Mouse (Mus musculus): ENCODE measurements at regions not wholly inside any gene's neighbourhood (a gene's known extent, or its start where the extent isn't known, plus 50 kb on each side); places are given as distances from the start of the nearest gene placed in this dataset.

- H3K27ac ChIP-seq (ENCODE audit: insufficient read depth, low read length), result no peak overlapping the region
- no peaks in the 10 kb centered on the region for H3K36me3 ChIP-seq (ENCODE audit: control insufficient read depth, insufficient read depth, low read length)
- DNase-seq (ENCODE audit: low read depth in 1 of 2, low spot score in 2 of 2), result no peak
- H3K27me3 ChIP-seq (ENCODE audit: control insufficient read depth, insufficient read depth, low read length), result no peaks in the 10 kb centered on the region
- H3K4me1 ChIP-seq (ENCODE audit: control insufficient read depth, insufficient read depth, insufficient read length), result no peaks in the 10 kb centered on the region
- TF ChIP-seq CTCF (IDR thresholded peaks at IDR 0.05; ENCODE audit: extremely low read depth, insufficient read depth, insufficient read length, insufficient replicate concordance) (no peak), POLR2A (IDR thresholded peaks at IDR 0.05; ENCODE audit: low read depth, low read length) (no peak)
- WGBS, result 88% methylated on average over 20 of the region's 20 CpGs
- H3K4me3 ChIP-seq (ENCODE audit: extremely low read depth, insufficient read depth, insufficient read length), result no peak overlapping the region
These were observed 60.9 kb upstream of the Ppp2r5c start for GRCm38 (mm10) chr12:110385801-110386599.

GRCm38 (mm10) chr12:110387056-110387455 is 59.9 kb upstream of the Ppp2r5c start:
- Histone ChIP-seq H3K4me3 (ENCODE audit: extremely low read depth, insufficient read depth, insufficient read length) (no peak overlapping the region), H3K36me3 (ENCODE audit: control insufficient read depth, insufficient read depth, low read length) (no peaks in the 10 kb centered on the region), H3K27ac (ENCODE audit: insufficient read depth, low read length) (no peak overlapping the region), H3K4me1 (ENCODE audit: control insufficient read depth, insufficient read depth, insufficient read length) (no peaks in the 10 kb centered on the region), H3K27me3 (ENCODE audit: control insufficient read depth, insufficient read depth, low read length) (no peaks in the 10 kb centered on the region)
- TF ChIP-seq POLR2A (IDR thresholded peaks at IDR 0.05; ENCODE audit: low read depth, low read length), result no peak
- TF ChIP-seq CTCF (IDR thresholded peaks at IDR 0.05; ENCODE audit: extremely low read depth, insufficient read depth, insufficient read length, insufficient replicate concordance), result no peak
- WGBS, result 87% methylated on average over 11 of the region's 11 CpGs
- no peak for DNase-seq (ENCODE audit: low read depth in 1 of 2, low spot score in 2 of 2)

GRCm38 (mm10) chr12:110387567-110387966 is 59.4 kb upstream of the Ppp2r5c start:
- Histone ChIP-seq H3K36me3 (ENCODE audit: control insufficient read depth, insufficient read depth, low read length) (no peaks in the 10 kb centered on the region), H3K4me3 (ENCODE audit: extremely low read depth, insufficient read depth, insufficient read length) (no peak overlapping the region), H3K4me1 (ENCODE audit: control insufficient read depth, insufficient read depth, insufficient read length) (no peaks in the 10 kb centered on the region), H3K27ac (ENCODE audit: insufficient read depth, low read length) (no peak overlapping the region), H3K27me3 (ENCODE audit: control insufficient read depth, insufficient read depth, low read length) (no peaks in the 10 kb centered on the region)
- TF ChIP-seq POLR2A (IDR thresholded peaks at IDR 0.05; ENCODE audit: low read depth, low read length) (no peak), CTCF (IDR thresholded peaks at IDR 0.05; ENCODE audit: extremely low read depth, insufficient read depth, insufficient read length, insufficient replicate concordance) (no peak)
- WGBS, result 78% methylated on average over 4 of the region's 4 CpGs
- DNase-seq (ENCODE audit: low read depth in 1 of 2, low spot score in 2 of 2), result no peak

GRCm38 (mm10) chr12:110389439-110389838 is 57.5 kb upstream of the Ppp2r5c start:
- Histone ChIP-seq H3K36me3 (ENCODE audit: control insufficient read depth, insufficient read depth, low read length) (no peaks in the 10 kb centered on the region), H3K4me1 (ENCODE audit: control insufficient read depth, insufficient read depth, insufficient read length) (no peaks in the 10 kb centered on the region), H3K27me3 (ENCODE audit: control insufficient read depth, insufficient read depth, low read length) (no peaks in the 10 kb centered on the region), H3K4me3 (ENCODE audit: extremely low read depth, insufficient read depth, insufficient read length) (no peak overlapping the region), H3K27ac (ENCODE audit: insufficient read depth, low read length) (no peak overlapping the region)
- 72% methylated on average over 12 of the region's 12 CpGs for WGBS
- no peak for TF ChIP-seq CTCF (IDR thresholded peaks at IDR 0.05; ENCODE audit: extremely low read depth, insufficient read depth, insufficient read length, insufficient replicate concordance)
- no peak for TF ChIP-seq POLR2A (IDR thresholded peaks at IDR 0.05; ENCODE audit: low read depth, low read length)
- DNase-seq (ENCODE audit: low read depth in 1 of 2, low spot score in 2 of 2), result no peak

- Histone ChIP-seq H3K27me3 (ENCODE audit: control insufficient read depth, insufficient read depth, low read length) (no peaks in the 10 kb centered on the region), H3K4me1 (ENCODE audit: control insufficient read depth, insufficient read depth, insufficient read length) (no peaks in the 10 kb centered on the region), H3K36me3 (ENCODE audit: control insufficient read depth, insufficient read depth, low read length) (no peaks in the 10 kb centered on the region), H3K4me3 (ENCODE audit: extremely low read depth, insufficient read depth, insufficient read length) (no peak overlapping the region), H3K27ac (ENCODE audit: insufficient read depth, low read length) (no peak overlapping the region)
- WGBS, result 86% methylated on average over 8 of the region's 8 CpGs
- DNase-seq (ENCODE audit: low read depth in 1 of 2, low spot score in 2 of 2), result no peak
- TF ChIP-seq CTCF (IDR thresholded peaks at IDR 0.05; ENCODE audit: extremely low read depth, insufficient read depth, insufficient read length, insufficient replicate concordance) (no peak), POLR2A (IDR thresholded peaks at IDR 0.05; ENCODE audit: low read depth, low read length) (no peak)
These were observed 55.5 kb upstream of the Ppp2r5c start for GRCm38 (mm10) chr12:110391464-110391863.

GRCm38 (mm10) chr12:110393555-110393954 is 53.4 kb upstream of the Ppp2r5c start:
- H3K36me3 ChIP-seq (ENCODE audit: control insufficient read depth, insufficient read depth, low read length), result no peaks in the 10 kb centered on the region
- no peaks in the 10 kb centered on the region for H3K27me3 ChIP-seq (ENCODE audit: control insufficient read depth, insufficient read depth, low read length)
- no peak overlapping the region for H3K4me3 ChIP-seq (ENCODE audit: extremely low read depth, insufficient read depth, insufficient read length)
- no peak overlapping the region for H3K27ac ChIP-seq (ENCODE audit: insufficient read depth, low read length)
- TF ChIP-seq CTCF (IDR thresholded peaks at IDR 0.05; ENCODE audit: extremely low read depth, insufficient read depth, insufficient read length, insufficient replicate concordance) (no peak), POLR2A (IDR thresholded peaks at IDR 0.05; ENCODE audit: low read depth, low read length) (no peak)
- 32% methylated on average over 7 of the region's 7 CpGs for WGBS
- H3K4me1 ChIP-seq (ENCODE audit: control insufficient read depth, insufficient read depth, insufficient read length), result no peaks in the 10 kb centered on the region
- no peak for DNase-seq (ENCODE audit: low read depth in 1 of 2, low spot score in 2 of 2)
